Mouse (Mus musculus) neural tube, embryonic 14.5 days (tissue): ENCODE data around the gene Kitl. TPM values are rescaled to one million over a fixed set of nuclear protein-coding genes. Genes with fewer than 3 reads are reported as not detected.
A peak's percentile ranks its signal among the peaks of the same experiment; 100 is the strongest.

ENCODE experiments used
- ATAC-seq: fragments of 200-750 bp; cut with Nextera tagmentation; 2 replicates; pipeline ENCODE4 v1.8.0; 2017; ENCODE audit warnings: low read depth, mild to moderate bottlenecking, moderate TSS enrichment, moderate library complexity
- H3K27ac ChIP-seq: fragments of 300-500 bp; sonication (generic); 2 replicates; pipeline ENCODE4 v1.5.1; 2014; ENCODE audit warnings: low read depth, mild to moderate bottlenecking, control low read depth, low read length, moderate library complexity, mixed read lengths
- H3K27me3 ChIP-seq: fragments of 300-500 bp; sonication (generic); 2 replicates; pipeline ENCODE4 v1.6.1; 2014; ENCODE audit warnings: low read length; ENCODE audit not compliant: control insufficient read depth, insufficient read depth
- H3K36me3 ChIP-seq: fragments of 300-500 bp; sonication (generic); 2 replicates; pipeline ENCODE4 v1.6.1; 2014; ENCODE audit warnings: low read length, mixed read lengths; ENCODE audit not compliant: control insufficient read depth, insufficient read depth
- H3K4me1 ChIP-seq: fragments of 300-500 bp; sonication (generic); 2 replicates; pipeline ENCODE4 v1.6.1; 2014; ENCODE audit warnings: low read length; ENCODE audit not compliant: control insufficient read depth, insufficient read depth
- H3K4me2 ChIP-seq: fragments of 300-500 bp; sonication (generic); 2 replicates; pipeline ENCODE4 v1.6.1; 2014; ENCODE audit warnings: mild to moderate bottlenecking, low read depth, low read length, control low read depth
- H3K4me3 ChIP-seq: fragments of 300-500 bp; sonication (generic); 2 replicates; pipeline ENCODE4 v1.5.1; 2014; ENCODE audit warnings: low read depth, low read length, control low read depth, mixed read lengths
- H3K9ac ChIP-seq: fragments of 300-500 bp; sonication (generic); replicated peaks from 2 replicates; pipeline ENCODE4 v1.6.1; 2014; ENCODE audit warnings: low read depth, mild to moderate bottlenecking, control low read depth, low read length, mixed read lengths
- H3K9me3 ChIP-seq: fragments of 300-500 bp; sonication (generic); 2 replicates; pipeline ENCODE4 v1.6.1; 2016; ENCODE audit warnings: low read length; ENCODE audit not compliant: control insufficient read depth
- WGBS: fragments of 180-500 bp; shearing (Covaris S2); extraction: QIAGEN DNeasy Blood & Tissue Kit; methylation state at CpG from one replicate; pipeline ENCODE4 v1.1.7; 2014; 5-methylcytosine and 5-hydroxymethylcytosine counted together
- polyA plus RNA-seq: library from polyadenylated mRNA; unstranded; fragments of >200 nt; fragmentation: Nextera tagmentation; extraction: Ambion mirVana; gene quantifications from 2 replicates; pipeline ENCODE4 v1.2.1, GENCODE M21; 2014

Kitl gene
- polyA plus RNA-seq, 1 experiment from 2014 or later = 40.4 TPM

GRCm38 (mm10) chr10:100111209-100111608 lies 95.8 kb downstream of the Kitl start:
- H3K36me3 ChIP-seq = no peaks in the 10 kb centered on the region
- H3K4me3 ChIP-seq = no peak overlapping the region
- no peak overlapping the region for H3K4me2 ChIP-seq
- H3K4me1 ChIP-seq = no peaks in the 10 kb centered on the region
- 35% methylated on average over 7 of the region's 7 CpGs for WGBS
- 0 out of 2 replicates have a peak overlapping the region, but pooled peaks have one; percentile 11 for H3K9ac ChIP-seq
- ATAC-seq = 0 out of 2 replicates have a peak, but pooled peaks have one; percentile 38
- no peaks in the 10 kb centered on the region for H3K9me3 ChIP-seq
- H3K27ac ChIP-seq = no peak overlapping the region
- no peaks in the 10 kb centered on the region for H3K27me3 ChIP-seq

GRCm38 (mm10) chr10:100115570-100115969 lies 100.1 kb downstream of the Kitl start:
- Histone ChIP-seq H3K36me3 (no peaks in the 10 kb centered on the region), H3K27ac (no peak overlapping the region), H3K4me1 (no peaks in the 10 kb centered on the region), H3K4me2 (no peak overlapping the region), H3K27me3 (no peaks in the 10 kb centered on the region), H3K9ac (no peak overlapping the region), H3K9me3 (no peaks in the 10 kb centered on the region), H3K4me3 (no peak overlapping the region)
- WGBS = 99% methylated on average over 2 of the region's 2 CpGs
- ATAC-seq = no peak

GRCm38 (mm10) chr10:100124452-100124851 lies 109.0 kb downstream of the Kitl start:
- 41% methylated on average over 5 of the region's 5 CpGs for WGBS
- Histone ChIP-seq H3K36me3 (no peaks in the 10 kb centered on the region), H3K27me3 (no peaks in the 10 kb centered on the region), H3K9me3 (no peaks in the 10 kb centered on the region), H3K4me1 (no peaks in the 10 kb centered on the region), H3K4me2 (no peak overlapping the region), H3K9ac (no peak overlapping the region), H3K27ac (no peak overlapping the region), H3K4me3 (no peak overlapping the region)
- ATAC-seq = no peak

- no peak overlapping the region for H3K9ac ChIP-seq
- no peak overlapping the region for H3K4me3 ChIP-seq
- peak overlapping the region; percentile 24; the same call in 1 of the 2 replicates for H3K27ac ChIP-seq
- H3K9me3 ChIP-seq = no peaks in the 10 kb centered on the region
- H3K36me3 ChIP-seq = no peaks in the 10 kb centered on the region
- H3K4me1 ChIP-seq = no peaks in the 10 kb centered on the region
- peak overlapping the region; percentile 12; the same call in 1 of the 2 replicates for H3K4me2 ChIP-seq
- H3K27me3 ChIP-seq = no peaks in the 10 kb centered on the region
- peak; percentile 87 for ATAC-seq
- 18% methylated on average over 23 of the region's 23 CpGs for WGBS
Measured at GRCm38 (mm10) chr10:100127837-100128743, 112.7 kb downstream of the Kitl start.

GRCm38 (mm10) chr10:100131657-100132056 lies 116.2 kb downstream of the Kitl start:
- Histone ChIP-seq H3K27me3 (no peaks in the 10 kb centered on the region), H3K4me1 (no peaks in the 10 kb centered on the region), H3K9ac (no peak overlapping the region), H3K9me3 (no peaks in the 10 kb centered on the region), H3K4me2 (no peak overlapping the region), H3K27ac (no peak overlapping the region), H3K36me3 (no peaks in the 10 kb centered on the region), H3K4me3 (no peak overlapping the region)
- no peak for ATAC-seq
- WGBS = 82% methylated on average over 4 of the region's 4 CpGs

- Histone ChIP-seq H3K27me3 (no peaks in the 10 kb centered on the region), H3K36me3 (no peaks in the 10 kb centered on the region), H3K4me1 (no peaks in the 10 kb centered on the region), H3K9me3 (no peaks in the 10 kb centered on the region), H3K4me3 (no peak overlapping the region), H3K27ac (no peak overlapping the region), H3K4me2 (no peak overlapping the region), H3K9ac (no peak overlapping the region)
- WGBS = 57% methylated on average over 1 of the region's 1 CpGs
- no peak for ATAC-seq
Measured at GRCm38 (mm10) chr10:100132304-100132703, 116.9 kb downstream of the Kitl start.

- H3K36me3 ChIP-seq = no peaks in the 10 kb centered on the region
- no peak for ATAC-seq
- H3K27me3 ChIP-seq = no peaks in the 10 kb centered on the region
- no peak overlapping the region for H3K9ac ChIP-seq
- H3K9me3 ChIP-seq = no peaks in the 10 kb centered on the region
- no peak overlapping the region for H3K4me3 ChIP-seq
- no peak overlapping the region for H3K4me2 ChIP-seq
- H3K27ac ChIP-seq = no peak overlapping the region
- H3K4me1 ChIP-seq = no peaks in the 10 kb centered on the region
- WGBS = 68% methylated on average over 3 of the region's 3 CpGs
Measured at GRCm38 (mm10) chr10:100138552-100138951, 123.1 kb downstream of the Kitl start.

GRCm38 (mm10) chr10:100148123-100148522 lies 132.7 kb downstream of the Kitl start:
- WGBS = 92% methylated on average over 6 of the region's 6 CpGs
- Histone ChIP-seq H3K27ac (no peak overlapping the region), H3K27me3 (no peaks in the 10 kb centered on the region), H3K4me2 (no peak overlapping the region), H3K9me3 (no peaks in the 10 kb centered on the region), H3K4me3 (no peak overlapping the region), H3K9ac (no peak overlapping the region), H3K4me1 (no peaks in the 10 kb centered on the region), H3K36me3 (no peaks in the 10 kb centered on the region)
- ATAC-seq = no peak
